Mouse (Mus musculus) erythroblast, embryonic 14.5 days (primary cell): ENCODE results near the gene Gigyf2.

Experiments used
- GATA1 ChIP-seq: IDR thresholded peaks from 2 replicates; pipeline ENCODE4 v1.6.1; 2012; ENCODE audit warnings: low read length, inconsistent platforms, mixed read lengths
- TAL1 ChIP-seq: IDR thresholded peaks from 3 replicates; pipeline ENCODE4 v1.6.1; 2012; ENCODE audit warnings: low read length, inconsistent platforms, mixed read lengths

- TF ChIP-seq GATA1 (no peak), TAL1 (no peak)
These were observed 31.8 kb upstream of the Gigyf2 start for GRCm38 (mm10) chr1:87294951-87295350.
